Mouse (Mus musculus) embryonic facial prominence, embryonic 14.5 days (tissue): ENCODE results near the gene Rab3a. TPM values are rescaled to one million over a fixed set of nuclear protein-coding genes. Genes with fewer than 3 reads are reported as not detected.

Experiments
- ATAC-seq: fragments of 200-750 bp; cut with Nextera tagmentation; 2 replicates; pipeline ENCODE4 v1.8.0; 2017; ENCODE audit warnings: low read depth, moderate number of reproducible peaks, moderate TSS enrichment
- DNase-seq: peaks from one replicate; pipeline ENCODE4 v3.0.0-alpha.2; 2015; ENCODE audit warnings: low spot score
- H3K27ac ChIP-seq: fragments of 300-500 bp; sonication (generic); replicated peaks from 2 replicates; pipeline ENCODE4 v1.5.1; 2014; ENCODE audit warnings: low read depth, mild to moderate bottlenecking, low read length, moderate library complexity
- H3K27me3 ChIP-seq: fragments of 300-500 bp; sonication (generic); replicated peaks from 2 replicates; pipeline ENCODE4 v1.6.1; 2014; ENCODE audit warnings: low read length; ENCODE audit not compliant: control insufficient read depth, insufficient read depth
- H3K36me3 ChIP-seq: fragments of 300-500 bp; sonication (generic); 2 replicates; pipeline ENCODE4 v1.6.1; 2014; ENCODE audit warnings: low read length, mixed read lengths; ENCODE audit not compliant: control insufficient read depth, insufficient read depth
- H3K4me1 ChIP-seq: fragments of 300-500 bp; sonication (generic); 2 replicates; pipeline ENCODE4 v1.6.1; 2014; ENCODE audit warnings: antibody characterized with exemption, low read length; ENCODE audit not compliant: control insufficient read depth, insufficient read depth
- H3K4me2 ChIP-seq: fragments of 300-500 bp; sonication (generic); 2 replicates; pipeline ENCODE4 v1.6.1; 2014; ENCODE audit warnings: low read depth, mild to moderate bottlenecking, low read length, moderate library complexity, mixed read lengths
- H3K4me3 ChIP-seq: fragments of 300-500 bp; sonication (generic); 2 replicates; pipeline ENCODE4 v1.5.1; 2014; ENCODE audit warnings: low read depth, mild to moderate bottlenecking, low read length
- H3K9ac ChIP-seq: fragments of 300-500 bp; sonication (generic); 2 replicates; pipeline ENCODE4 v1.6.1; 2014; ENCODE audit warnings: low read depth, mild to moderate bottlenecking, low read length, moderate library complexity, mixed read lengths
- H3K9me3 ChIP-seq: fragments of 300-500 bp; sonication (generic); 2 replicates; pipeline ENCODE4 v1.6.1; 2016; ENCODE audit warnings: low read length; ENCODE audit not compliant: control insufficient read depth
- WGBS: fragments of 180-500 bp; shearing (Covaris S2); extraction: QIAGEN DNeasy Blood & Tissue Kit; methylation state at CpG from one replicate; pipeline ENCODE4 v1.1.7; 2014; 5-methylcytosine and 5-hydroxymethylcytosine counted together
- polyA plus RNA-seq: library from polyadenylated mRNA; unstranded; fragments of >200 nt; fragmentation: Nextera tagmentation; extraction: Ambion mirVana; gene quantifications from 2 replicates; pipeline ENCODE4 v1.2.1, GENCODE M21; 2014

Rab3a gene
- polyA plus RNA-seq, 1 experiment from 2014 or later, result 39.0 TPM

DNA sequence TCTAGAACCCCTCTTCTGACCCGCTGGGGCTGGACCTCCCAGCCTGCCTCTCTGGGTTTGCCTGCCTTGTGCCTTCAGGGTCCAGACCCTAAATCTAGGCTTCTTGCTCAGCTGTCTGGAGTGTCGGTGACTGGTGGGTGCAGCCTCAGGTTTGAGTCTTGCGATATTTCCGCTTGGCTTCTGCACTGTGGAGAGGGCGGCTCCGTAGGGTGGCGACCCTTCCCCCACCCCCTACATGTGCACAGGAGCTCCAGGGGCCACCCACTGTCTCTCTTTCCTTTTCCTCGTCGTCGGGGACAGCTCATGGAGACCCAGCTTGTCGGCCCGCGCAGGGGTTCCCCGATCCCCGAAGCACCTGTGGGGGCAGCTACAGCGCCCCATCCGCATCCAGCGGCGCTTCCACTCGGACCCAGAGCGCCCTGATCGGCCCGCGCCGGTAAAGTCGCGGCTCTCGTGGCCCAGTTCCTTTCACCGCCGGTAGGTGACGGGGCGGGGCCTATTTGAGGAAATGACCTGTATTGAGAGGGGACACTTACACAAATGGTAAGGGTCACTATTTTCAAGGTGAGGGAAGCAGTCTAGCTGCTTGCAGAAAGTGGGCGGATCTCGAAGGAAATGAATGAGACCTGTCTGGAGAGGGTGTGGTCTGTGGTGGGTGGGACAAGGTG lies 24.5 kb upstream of the Rab3a start:
- Histone ChIP-seq H3K9me3 (no peaks in the 10 kb centered on the region), H3K36me3 (no peaks in the 10 kb centered on the region), H3K4me2 (peak overlapping the region; percentile 49), H3K4me3 (peak overlapping the region; percentile 25), H3K9ac (peak overlapping the region; percentile 30; the same call in 1 of the 2 replicates), H3K4me1 (no peaks in the 10 kb centered on the region), H3K27ac (no peak overlapping the region), H3K27me3 (peaks cover 41% of the 10 kb centered on the region)
- no peak for DNase-seq
- no peak for ATAC-seq
- 5% methylated on average over 34 of the region's 34 CpGs for WGBS

DNA sequence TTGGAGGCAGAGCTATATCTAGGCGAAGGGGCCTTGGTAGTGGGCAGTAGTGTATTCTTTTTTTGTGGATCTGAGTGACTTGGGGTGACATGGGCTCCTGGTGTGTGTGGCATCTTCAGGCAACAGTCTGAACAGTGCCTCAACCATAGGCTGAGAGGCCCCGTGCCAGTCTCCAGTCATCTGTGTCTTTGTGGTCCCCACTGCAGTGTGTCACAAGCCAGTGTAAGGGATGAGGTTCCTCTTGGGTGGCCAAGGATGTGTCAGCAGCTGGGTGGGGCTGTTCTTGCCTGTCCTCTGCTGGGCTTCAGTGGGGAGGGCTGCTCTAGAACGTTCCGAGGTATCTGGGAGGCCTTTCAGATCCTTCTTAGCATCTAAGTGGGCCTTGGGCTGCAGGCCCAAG lies 23.5 kb upstream of the Rab3a start:
- H3K36me3 ChIP-seq, result no peaks in the 10 kb centered on the region
- ATAC-seq (no peak), DNase-seq (no peak)
- H3K27ac ChIP-seq, result no peak overlapping the region
- H3K4me3 ChIP-seq, result no peak overlapping the region
- H3K4me2 ChIP-seq, result no peak overlapping the region
- peaks cover 41% of the 10 kb centered on the region for H3K27me3 ChIP-seq
- no peaks in the 10 kb centered on the region for H3K4me1 ChIP-seq
- no peak overlapping the region for H3K9ac ChIP-seq
- no peaks in the 10 kb centered on the region for H3K9me3 ChIP-seq
- WGBS, result 93% methylated on average over 4 of the region's 4 CpGs

DNA sequence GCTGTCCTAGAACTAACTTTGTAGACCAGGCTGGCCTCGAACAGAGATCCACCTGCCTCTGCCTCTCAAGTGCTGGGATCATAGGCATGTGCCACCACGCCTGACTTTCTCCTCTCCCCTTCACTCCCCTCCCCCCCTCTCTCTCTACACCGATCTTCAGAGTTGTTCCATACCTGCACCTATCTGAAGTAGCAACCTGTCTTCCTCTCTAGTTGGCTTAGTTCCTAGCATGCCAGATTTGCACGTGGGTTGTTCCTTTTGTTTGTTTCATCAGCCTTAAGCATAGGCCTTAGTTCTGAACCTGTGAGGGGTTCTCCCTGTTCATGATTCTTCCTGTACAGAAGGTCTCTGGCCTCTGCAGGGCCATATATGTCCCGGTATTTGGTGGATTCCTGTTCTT lies 16.8 kb upstream of the Rab3a start:
- H3K36me3 ChIP-seq, result no peaks in the 10 kb centered on the region
- no peak overlapping the region for H3K4me3 ChIP-seq
- H3K9ac ChIP-seq, result no peak overlapping the region
- ATAC-seq (no peak), DNase-seq (no peak)
- peaks cover 20% of the 10 kb centered on the region for H3K27me3 ChIP-seq
- no peak overlapping the region for H3K27ac ChIP-seq
- no peaks in the 10 kb centered on the region for H3K9me3 ChIP-seq
- no peak overlapping the region for H3K4me2 ChIP-seq
- WGBS, result 51% methylated on average over 5 of the region's 5 CpGs
- no peaks in the 10 kb centered on the region for H3K4me1 ChIP-seq

DNA sequence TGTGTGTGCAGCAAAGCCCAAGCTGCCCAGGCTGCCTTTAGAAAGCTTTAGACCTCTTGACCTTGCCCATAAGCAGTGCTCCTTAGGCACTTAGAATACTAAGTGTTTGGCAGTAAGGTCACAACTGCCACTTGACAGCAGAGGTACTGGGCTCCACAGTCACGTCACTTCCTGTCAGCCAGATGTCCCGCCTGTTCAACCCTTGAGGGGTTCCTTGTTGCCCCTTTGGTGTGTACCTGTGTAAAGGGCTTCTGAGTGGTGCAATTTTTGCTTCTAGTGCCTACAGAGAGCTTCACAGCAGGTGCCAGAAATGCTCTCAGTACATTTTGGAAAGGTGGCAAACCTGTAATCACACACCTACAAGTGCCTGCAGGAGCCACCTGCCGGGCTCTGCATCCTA lies 16.3 kb upstream of the Rab3a start:
- Histone ChIP-seq H3K4me2 (no peak overlapping the region), H3K4me1 (no peaks in the 10 kb centered on the region), H3K9ac (no peak overlapping the region), H3K4me3 (no peak overlapping the region), H3K27me3 (peaks cover 25% of the 10 kb centered on the region), H3K9me3 (no peaks in the 10 kb centered on the region), H3K27ac (no peak overlapping the region), H3K36me3 (no peaks in the 10 kb centered on the region)
- no peak for DNase-seq
- 44% methylated on average over 3 of the region's 3 CpGs for WGBS
- no peak for ATAC-seq

DNA sequence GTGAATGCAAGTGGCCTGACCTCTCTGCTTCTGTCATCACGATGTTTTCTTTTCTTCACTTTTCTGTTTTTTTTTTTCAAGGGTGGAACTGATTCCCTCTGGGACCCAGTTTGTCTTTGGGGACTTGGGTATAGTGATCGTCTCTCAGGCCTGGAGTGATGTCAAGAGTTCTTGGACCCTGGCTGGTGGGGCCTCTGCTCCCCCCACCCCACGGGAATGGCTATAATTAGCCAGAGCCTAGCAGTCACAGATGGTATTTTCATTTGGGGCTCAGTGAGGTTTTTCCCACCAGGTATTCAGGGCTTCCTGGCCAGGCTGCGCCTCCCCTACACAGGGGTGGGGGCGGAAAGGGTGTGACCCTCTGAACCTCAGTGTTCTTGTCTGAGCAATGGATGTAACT lies 12.8 kb upstream of the Rab3a start:
- Histone ChIP-seq H3K4me1 (0 out of 2 replicates have a peak, but pooled peaks cover 3% of the 10 kb centered on the region), H3K4me3 (no peak overlapping the region), H3K27ac (no peak overlapping the region), H3K4me2 (no peak overlapping the region), H3K27me3 (peaks cover 59% of the 10 kb centered on the region), H3K9ac (no peak overlapping the region), H3K9me3 (no peaks in the 10 kb centered on the region), H3K36me3 (no peaks in the 10 kb centered on the region)
- ATAC-seq, result no peak
- DNase-seq, result no peak
- 44% methylated on average over 5 of the region's 5 CpGs for WGBS

DNA sequence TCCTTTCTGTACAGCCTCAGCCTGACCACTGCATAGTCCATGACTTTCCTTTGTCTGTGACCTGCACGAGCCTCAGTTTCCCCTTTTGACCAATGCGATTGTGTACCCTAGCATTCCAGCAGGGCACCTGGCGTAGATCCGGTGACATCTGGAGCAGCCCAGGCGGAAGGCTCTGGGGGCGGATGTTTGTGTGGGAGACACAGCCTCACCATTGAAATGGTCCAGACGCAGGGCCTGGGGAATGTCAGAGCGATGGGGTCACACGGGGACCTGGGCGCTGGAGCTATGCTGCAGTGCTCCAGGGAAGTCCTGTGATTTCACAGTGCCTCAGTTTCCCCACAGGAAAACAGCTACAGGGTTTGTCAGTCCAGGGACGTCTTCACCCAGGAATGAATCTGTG lies 12.3 kb upstream of the Rab3a start:
- Histone ChIP-seq H3K27me3 (peaks cover 65% of the 10 kb centered on the region), H3K4me2 (no peak overlapping the region), H3K9me3 (no peaks in the 10 kb centered on the region), H3K36me3 (no peaks in the 10 kb centered on the region), H3K4me1 (0 out of 2 replicates have a peak, but pooled peaks cover 3% of the 10 kb centered on the region), H3K4me3 (no peak overlapping the region), H3K27ac (no peak overlapping the region), H3K9ac (no peak overlapping the region)
- no peak for ATAC-seq
- WGBS, result 56% methylated on average over 11 of the region's 11 CpGs
- DNase-seq, result no peak

DNA sequence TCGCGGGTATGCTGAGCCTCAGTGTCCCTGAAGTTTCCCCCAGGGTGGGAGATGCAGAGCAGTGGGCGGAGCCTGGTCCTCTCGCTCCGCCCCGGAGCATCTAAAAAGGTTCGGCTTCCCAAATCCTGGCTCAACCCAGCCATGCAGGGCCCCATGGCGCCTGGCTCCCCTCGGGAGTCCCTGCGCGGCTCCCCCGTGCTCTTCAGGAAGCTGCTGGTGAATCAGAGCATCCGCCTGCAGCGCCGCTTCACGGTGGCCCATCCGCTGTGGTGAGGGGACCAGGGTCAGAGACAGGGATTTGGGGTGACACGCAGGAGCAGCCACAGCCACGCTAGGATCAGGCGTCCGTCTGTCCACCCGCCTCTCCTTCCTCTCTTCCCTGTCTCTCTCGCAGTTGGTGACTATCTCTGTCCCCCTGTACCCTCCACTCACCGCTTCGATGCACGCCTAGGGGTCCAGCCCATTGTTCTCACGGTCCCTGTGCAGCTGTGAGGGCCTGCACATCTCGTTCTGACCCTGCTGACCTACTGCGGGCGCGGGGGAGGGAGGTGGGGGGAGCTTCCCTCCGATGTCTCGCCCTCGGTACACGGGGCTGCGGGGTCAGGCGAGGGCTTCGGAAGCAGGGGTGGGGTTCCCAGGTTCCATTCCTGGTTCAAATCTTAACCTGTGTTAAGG lies 11.4 kb upstream of the Rab3a start:
- WGBS, result 3% methylated on average over 28 of the region's 38 CpGs
- H3K9ac ChIP-seq, result 0 out of 2 replicates have a peak overlapping the region, but pooled peaks have one; percentile 5
- ATAC-seq, result no peak
- peak overlapping the region; percentile 36 for H3K4me3 ChIP-seq
- H3K36me3 ChIP-seq, result no peaks in the 10 kb centered on the region
- no peak overlapping the region for H3K27ac ChIP-seq
- H3K27me3 ChIP-seq, result peaks cover 71% of the 10 kb centered on the region
- 0 out of 2 replicates have a peak, but pooled peaks cover 3% of the 10 kb centered on the region for H3K4me1 ChIP-seq
- peak overlapping the region; percentile 59 for H3K4me2 ChIP-seq
- H3K9me3 ChIP-seq, result no peaks in the 10 kb centered on the region
- DNase-seq, result no peak

DNA sequence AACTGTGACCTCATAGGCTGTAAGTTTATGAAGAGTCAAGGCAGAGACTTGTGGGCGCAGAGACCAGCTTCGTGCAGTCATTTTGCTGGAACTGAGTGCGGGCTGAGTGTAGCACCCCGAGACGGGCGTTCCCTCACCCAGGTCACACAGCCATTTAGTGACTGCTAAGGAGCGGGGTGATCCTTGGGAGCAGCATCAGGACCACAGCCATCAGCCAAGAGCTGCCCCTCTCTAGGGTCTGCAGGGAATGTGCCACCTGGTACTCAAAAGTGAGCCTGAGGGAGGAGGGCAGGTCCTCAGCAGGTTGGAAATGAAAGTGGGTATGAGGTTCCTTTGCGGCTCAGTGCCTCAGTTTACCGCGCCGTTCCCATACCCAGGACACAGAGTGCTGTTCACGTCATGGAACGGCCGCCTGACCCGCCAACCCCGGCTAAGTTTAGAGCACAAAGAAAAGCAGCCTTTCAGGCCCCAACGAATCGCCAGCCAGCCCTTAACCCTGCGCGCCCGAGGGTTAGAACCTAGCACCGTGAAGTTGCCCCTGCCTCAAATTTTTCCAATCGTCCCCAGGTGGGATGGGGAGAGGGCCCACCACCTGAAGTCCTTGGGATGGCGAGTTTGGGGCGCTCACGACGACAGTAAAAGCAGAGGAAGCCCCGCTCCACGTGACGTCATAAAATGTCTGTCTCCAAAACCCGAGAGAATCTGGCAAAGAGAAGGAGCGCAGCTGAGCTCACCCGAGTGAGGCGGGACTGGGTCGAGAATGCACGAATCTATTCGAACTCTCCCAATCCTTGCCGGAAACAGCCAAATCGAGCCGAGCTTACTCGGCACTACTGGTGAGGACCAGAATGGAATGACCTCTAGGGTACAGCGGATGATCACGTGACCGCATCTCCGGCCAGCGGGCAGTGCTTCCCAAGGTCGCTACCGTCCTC lies 10.6 kb upstream of the Rab3a start:
- ATAC-seq (peak; percentile 16; the same call in 1 of the 2 replicates), DNase-seq (peak; percentile 50)
- peak overlapping the region; percentile 55 for H3K9ac ChIP-seq
- H3K9me3 ChIP-seq, result no peaks in the 10 kb centered on the region
- 4% methylated on average over 47 of the region's 48 CpGs for WGBS
- 0 out of 2 replicates have a peak, but pooled peaks cover 3% of the 10 kb centered on the region for H3K4me1 ChIP-seq
- no peak overlapping the region for H3K27ac ChIP-seq
- peak overlapping the region; percentile 59 for H3K4me2 ChIP-seq
- H3K4me3 ChIP-seq, result peak overlapping the region; percentile 36
- no peaks in the 10 kb centered on the region for H3K36me3 ChIP-seq
- H3K27me3 ChIP-seq, result peaks cover 78% of the 10 kb centered on the region
